In the genomic region with DNA sequence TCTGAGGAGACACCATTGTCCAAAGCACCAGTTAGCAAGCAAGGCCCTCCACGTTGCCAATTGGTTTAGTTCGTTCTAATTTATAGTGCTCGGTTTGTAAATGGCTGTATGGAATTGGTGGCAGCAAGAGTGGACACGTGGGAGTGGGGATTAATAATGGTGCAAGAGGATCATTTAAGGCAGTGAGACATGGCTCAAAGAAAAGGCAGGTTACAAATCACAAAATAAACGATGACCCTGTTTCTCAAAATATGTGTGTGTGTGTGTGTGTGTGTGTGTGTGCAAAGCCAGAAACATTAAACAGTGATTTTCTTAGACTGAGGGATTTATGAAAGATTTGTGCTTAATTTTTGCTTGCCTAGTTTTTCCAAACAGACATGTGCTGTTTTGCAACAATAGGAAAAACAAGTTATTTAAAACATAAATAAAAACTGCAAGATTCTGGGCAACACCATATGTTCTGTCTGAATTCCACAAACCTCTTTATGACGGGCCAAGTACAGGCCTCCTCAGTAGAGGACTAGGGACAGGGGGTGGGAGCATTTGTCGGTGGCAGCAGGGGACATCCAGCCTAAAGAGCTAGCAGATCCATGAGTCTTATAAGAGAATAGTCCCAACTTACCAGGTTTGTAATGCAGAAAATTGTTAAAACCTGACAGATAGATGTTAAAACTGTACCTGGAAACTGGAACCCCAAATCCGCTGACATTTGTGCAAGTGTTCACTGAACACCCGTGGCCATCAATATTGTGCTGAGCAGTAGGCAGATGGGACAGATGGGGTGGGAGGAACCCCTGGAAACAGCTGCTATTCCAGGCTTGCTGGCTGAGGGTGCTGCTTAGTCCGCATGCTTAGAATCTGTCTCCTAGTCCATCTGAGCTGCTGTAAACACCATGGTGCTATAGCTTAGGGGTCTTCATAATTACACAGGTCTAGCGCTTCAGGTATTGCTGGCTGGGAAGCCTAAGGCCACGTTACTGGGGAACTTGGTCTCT, we compare ENCODE assay signal across 16 mouse cellular contexts. TPM values are rescaled to one million over a fixed set of nuclear protein-coding genes. Genes with fewer than 3 reads are reported as not detected.
DNase-seq lines count a peak whose midpoint lies in the region; ATAC-seq and TF ChIP-seq lines count a peak whose summit lies in the region.
"Had no signal": no experiment of that assay in that cellular context is flagged by ENCODE, and none has a peak within 500 bp of the region (broad histone marks: within the 10 kb centered on the region; RNA-seq: fewer than 3 reads in every experiment).

No protein-coding gene starts in this region.

- H3K27me3 ChIP-seq in embryonic facial prominence, embryonic 13.5 days, result no peaks in the 10 kb centered on the region
- no peaks in the 10 kb centered on the region for H3K27me3 ChIP-seq in embryonic facial prominence, embryonic 10.5 days (replicated peaks; ENCODE audit: low read depth, poor library complexity, severe bottlenecking)
- no peaks in the 10 kb centered on the region for H3K27me3 ChIP-seq in kidney, embryonic 15.5 days
- H3K27me3 ChIP-seq in lung, embryonic 15.5 days, result no peaks in the 10 kb centered on the region
- no peaks in the 10 kb centered on the region for H3K27me3 ChIP-seq in small intestine, adult 2 months (ENCODE audit: control insufficient read depth, insufficient read depth, low read length)
- H3K27me3 ChIP-seq: embryonic facial prominence, embryonic 12.5 days; heart, embryonic 13.5 days; megakaryocyte, embryonic 14.5 days; neural tube, embryonic 13.5 days had no signal

- no peaks in the 10 kb centered on the region for H3K36me3 ChIP-seq in embryonic facial prominence, embryonic 13.5 days
- no peaks in the 10 kb centered on the region for H3K36me3 ChIP-seq in embryonic facial prominence, embryonic 10.5 days (replicated peaks)
- H3K36me3 ChIP-seq in kidney, embryonic 15.5 days, result no peaks in the 10 kb centered on the region
- H3K36me3 ChIP-seq in lung, embryonic 15.5 days, result no peaks in the 10 kb centered on the region
- H3K36me3 ChIP-seq in small intestine, adult 2 months (ENCODE audit: control insufficient read depth, insufficient read depth, low read length), result no peaks in the 10 kb centered on the region
- H3K36me3 ChIP-seq: embryonic facial prominence, embryonic 12.5 days; forebrain, embryonic 10.5 days; heart, embryonic 13.5 days; neural tube, embryonic 13.5 days had no signal

- H3K9ac ChIP-seq in embryonic facial prominence, embryonic 13.5 days, result no peak overlapping the region
- H3K9ac ChIP-seq in kidney, embryonic 15.5 days, result no peak overlapping the region
- H3K9ac ChIP-seq in lung, embryonic 15.5 days, result no peak overlapping the region
- H3K9ac ChIP-seq: embryonic facial prominence, embryonic 12.5 days; heart, embryonic 13.5 days; neural tube, embryonic 13.5 days had no signal

- 77% methylated on average over 12 of the region's 12 CpGs for WGBS in embryonic facial prominence, embryonic 13.5 days
- WGBS in embryonic facial prominence, embryonic 10.5 days, result 85% methylated on average over 12 of the region's 12 CpGs
- WGBS in kidney, embryonic 15.5 days, result 68% methylated on average over 12 of the region's 12 CpGs
- WGBS in lung, embryonic 15.5 days, result 61% methylated on average over 12 of the region's 12 CpGs
- WGBS in lung, adult 2 months, result 70% methylated on average over 12 of the region's 12 CpGs
- WGBS in small intestine, adult 2 months, result 82% methylated on average over 12 of the region's 12 CpGs

- TF ChIP-seq POLR2A in lung, adult 2 months (IDR thresholded peaks at IDR 0.05; ENCODE audit: borderline replicate concordance, extremely low read depth, low read depth, low read length), result no peak
- TF ChIP-seq POLR2A in small intestine, adult 2 months (IDR thresholded peaks at IDR 0.05; ENCODE audit: low read depth, low read length), result no peak

- DNase-seq in embryonic facial prominence, embryonic 10.5 days (ENCODE audit: low spot score), result no peak
- DNase-seq in kidney, adult 8-10 months, result no peak
- no peak for DNase-seq in lung, adult 2 months
- no peak for DNase-seq in adrenal gland, postnatal 4 days (ENCODE audit: low spot score in 2 of 2)
- DNase-seq: adrenal gland, adult 8-10 months; cerebellum, adult 9-11 months; midbrain, embryonic 14.5 days had no signal

- H3K4me1 ChIP-seq in embryonic facial prominence, embryonic 13.5 days, result peaks cover 12% of the 10 kb centered on the region
- H3K4me1 ChIP-seq in embryonic facial prominence, embryonic 10.5 days, result peaks cover 4% of the 10 kb centered on the region; the same call in 1 of the 2 replicates
- H3K4me1 ChIP-seq in kidney, embryonic 15.5 days, result 0 out of 2 replicates have a peak, but pooled peaks cover 3% of the 10 kb centered on the region
- peaks cover 8% of the 10 kb centered on the region for H3K4me1 ChIP-seq in lung, embryonic 15.5 days
- H3K4me1 ChIP-seq in lung, adult 2 months (ENCODE audit: control insufficient read depth, insufficient read depth, low read length), result no peaks in the 10 kb centered on the region; the same call in none of the 2 replicates
- peaks cover 5% of the 10 kb centered on the region; the same call in 1 of the 2 replicates for H3K4me1 ChIP-seq in small intestine, adult 2 months (ENCODE audit: control insufficient read depth, insufficient read depth, insufficient read length, low read length)
- H3K4me1 ChIP-seq: embryonic facial prominence, embryonic 12.5 days; forebrain, embryonic 10.5 days; neural tube, embryonic 13.5 days had no signal

- H3K4me2 ChIP-seq in embryonic facial prominence, embryonic 13.5 days, result no peak overlapping the region
- H3K4me2 ChIP-seq in kidney, embryonic 15.5 days, result no peak overlapping the region
- H3K4me2 ChIP-seq in lung, embryonic 15.5 days, result no peak overlapping the region
- H3K4me2 ChIP-seq: embryonic facial prominence, embryonic 12.5 days; heart, embryonic 13.5 days; neural tube, embryonic 13.5 days had no signal

- no peak for ATAC-seq in embryonic facial prominence, embryonic 13.5 days (ENCODE audit: insufficient number of reproducible peaks, insufficient read depth, low FRiP score, low TSS enrichment, low read depth)
- no peak for ATAC-seq in kidney, embryonic 15.5 days (replicated peaks; ENCODE audit: low FRiP score)
- ATAC-seq in lung, embryonic 15.5 days (ENCODE audit: borderline replicate concordance, extremely low read depth, low FRiP score, low TSS enrichment), result peak; percentile 92

- no peaks in the 10 kb centered on the region for H3K9me3 ChIP-seq in embryonic facial prominence, embryonic 13.5 days
- no peaks in the 10 kb centered on the region for H3K9me3 ChIP-seq in embryonic facial prominence, embryonic 10.5 days
- no peaks in the 10 kb centered on the region for H3K9me3 ChIP-seq in kidney, embryonic 15.5 days (replicated peaks)
- H3K9me3 ChIP-seq in lung, embryonic 15.5 days, result no peaks in the 10 kb centered on the region
- H3K9me3 ChIP-seq: embryonic facial prominence, embryonic 12.5 days; forebrain, embryonic 10.5 days; heart, embryonic 13.5 days; megakaryocyte, embryonic 14.5 days; neural tube, embryonic 13.5 days had no signal

- no peak for TF ChIP-seq CTCF in lung, adult 2 months (IDR thresholded peaks at IDR 0.05; ENCODE audit: insufficient read depth, low read length)
- TF ChIP-seq CTCF in small intestine, adult 2 months (IDR thresholded peaks at IDR 0.05; ENCODE audit: extremely low read depth, insufficient read length, insufficient replicate concordance, low read depth, low read length), result no peak

- H3K4me3 ChIP-seq in embryonic facial prominence, embryonic 13.5 days, result no peak overlapping the region
- H3K4me3 ChIP-seq in embryonic facial prominence, embryonic 10.5 days, result no peak overlapping the region
- no peak overlapping the region for H3K4me3 ChIP-seq in kidney, embryonic 15.5 days (replicated peaks)
- H3K4me3 ChIP-seq in lung, embryonic 15.5 days, result no peak overlapping the region
- H3K4me3 ChIP-seq in lung, adult 2 months (replicated peaks; ENCODE audit: extremely low read depth, low read depth, low read length), result no peak overlapping the region
- H3K4me3 ChIP-seq in small intestine, adult 2 months (ENCODE audit: low read depth, low read length), result no peak overlapping the region
- H3K4me3 ChIP-seq: embryonic facial prominence, embryonic 12.5 days; forebrain, embryonic 10.5 days; heart, embryonic 13.5 days; megakaryocyte, embryonic 14.5 days; neural tube, embryonic 13.5 days had no signal

- peak overlapping the region; percentile 52; the same call in 1 of the 2 replicates for H3K27ac ChIP-seq in embryonic facial prominence, embryonic 13.5 days
- H3K27ac ChIP-seq in embryonic facial prominence, embryonic 10.5 days (replicated peaks), result no peak overlapping the region
- peak overlapping the region; percentile 59 for H3K27ac ChIP-seq in kidney, embryonic 15.5 days
- H3K27ac ChIP-seq in lung, embryonic 15.5 days, result peak overlapping the region; percentile 79
- peak overlapping the region; percentile 4; the same call in 1 of the 2 replicates for H3K27ac ChIP-seq in small intestine, adult 2 months (ENCODE audit: insufficient read depth, low read depth, low read length)
- H3K27ac ChIP-seq: embryonic facial prominence, embryonic 12.5 days; forebrain, embryonic 10.5 days; neural tube, embryonic 13.5 days had no signal

RNA-seq across cellular contexts. Expression of gene Lclat1, which starts 15.4 kb away (rescaled TPM):
- polyA plus RNA-seq in embryonic facial prominence, embryonic 13.5 days (2015; fragmentation: Nextera tagmentation; extraction: Ambion mirVana), result 10.4 and 10.6 TPM in 2 replicates
- polyA plus RNA-seq in embryonic facial prominence, embryonic 10.5 days (2016; fragmentation: Nextera tagmentation; extraction: Ambion mirVana), result 11.3 and 11.8 TPM in 2 replicates
- polyA plus RNA-seq in kidney, embryonic 15.5 days (2015; fragmentation: Nextera tagmentation; extraction: Ambion mirVana), result 17.0 and 17.3 TPM in 2 replicates
- 12.4 and 13.4 TPM in 2 replicates for polyA plus RNA-seq in lung, embryonic 15.5 days (2015; fragmentation: Nextera tagmentation; extraction: Ambion mirVana)
- 9.4 and 22.8 TPM in 2 replicates for polyA plus RNA-seq in lung, adult 2 months (2012; rRNA removed)
- polyA plus RNA-seq in small intestine, adult 2 months (2012; rRNA removed), result 3.0 and 7.1 TPM in 2 replicates
- 10 to 100 TPM; 37.7 to 41.4 TPM for total RNA-seq in adrenal gland, postnatal 4 days (2021)
